Comparison of ENCODE assay signal across 8 mouse cellular contexts in the genomic region with DNA sequence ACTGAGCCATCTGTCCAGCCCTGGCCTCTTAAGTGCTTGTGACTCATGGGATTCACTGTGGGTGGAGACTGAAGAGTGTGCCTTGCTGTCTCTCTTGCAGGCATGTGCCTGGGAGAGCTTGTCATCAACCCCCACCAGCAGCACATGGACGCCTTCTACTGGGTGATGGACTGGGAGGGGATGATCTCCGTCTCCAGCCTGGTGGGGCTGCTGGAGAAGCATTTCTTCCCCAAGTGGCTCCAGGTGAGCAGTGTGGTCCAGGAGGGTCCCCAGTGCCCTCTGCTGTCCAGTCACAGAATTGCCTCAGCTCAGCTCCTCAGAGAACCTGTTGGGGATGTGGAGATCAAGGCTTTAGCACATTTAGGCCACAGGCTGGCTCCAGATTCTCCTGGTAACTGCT. TPM values are rescaled to one million over a fixed set of nuclear protein-coding genes. Genes with fewer than 3 reads are reported as not detected.
DNase-seq lines count a peak whose midpoint lies in the region; ATAC-seq and TF ChIP-seq lines count a peak whose summit lies in the region.

No protein-coding gene starts in this region.

- peaks cover 86% of the 10 kb centered on the region for H3K36me3 ChIP-seq in kidney, embryonic 16.5 days (ENCODE audit: insufficient read depth, low read length)
- peaks cover 0 to 5% of the 10 kb centered on the region in 2 experiments; a peak in 2 of 4 replicates for H3K36me3 ChIP-seq in MEL (ENCODE audit: control insufficient read depth in 1 of 2, insufficient read depth in 2 of 2, low read length in 2 of 2)
- H3K36me3 ChIP-seq in intestine, embryonic 14.5 days (ENCODE audit: control insufficient read depth, insufficient read depth, low read length), result peaks cover 95% of the 10 kb centered on the region

- no peak overlapping the region for H3K27ac ChIP-seq in kidney, embryonic 16.5 days (ENCODE audit: low read length)
- no peak overlapping the region for H3K27ac ChIP-seq in MEL (ENCODE audit: control insufficient read depth, low read depth, low read length)
- no peak overlapping the region for H3K27ac ChIP-seq in intestine, embryonic 14.5 days (ENCODE audit: low read depth)

- H3K4me1 ChIP-seq in kidney, embryonic 16.5 days (ENCODE audit: insufficient read depth, low read length), result no peaks in the 10 kb centered on the region
- H3K4me1 ChIP-seq in MEL (ENCODE audit: control insufficient read depth in 1 of 2, insufficient read depth in 2 of 2, low read length in 2 of 2), result no peaks in the 10 kb centered on the region
- no peaks in the 10 kb centered on the region for H3K4me1 ChIP-seq in intestine, embryonic 14.5 days (replicated peaks; ENCODE audit: control insufficient read depth, insufficient read depth, low read length)

- peak; percentile 61 to 72 (median 69) for TF ChIP-seq CTCF in MEL (IDR thresholded peaks at IDR 0.05 in 2 of 3, conservative IDR thresholded peaks at IDR 0.05 in 1 of 3; ENCODE audit: control insufficient read depth in 1 of 3, insufficient read depth in 1 of 3, low read depth in 2 of 3, low read length in 3 of 3, poor library complexity in 1 of 3, severe bottlenecking in 1 of 3)

- H3K4me2 ChIP-seq in kidney, embryonic 16.5 days (replicated peaks; ENCODE audit: low read depth, low read length), result no peak overlapping the region
- H3K4me2 ChIP-seq in intestine, embryonic 14.5 days (ENCODE audit: low read length), result no peak overlapping the region

- no peak for TF ChIP-seq POLR2A in MEL (IDR thresholded peaks at IDR 0.05; ENCODE audit: control insufficient read depth in 1 of 2, insufficient read depth in 1 of 2, low read depth in 1 of 2, low read length in 2 of 2, poor library complexity in 1 of 2)

- peak; percentile 64 for TF ChIP-seq RAD21 in MEL (IDR thresholded peaks at IDR 0.05; ENCODE audit: low read depth, low read length)

- no peak for ATAC-seq in kidney, embryonic 16.5 days (ENCODE audit: low FRiP score, low TSS enrichment)
- ATAC-seq in intestine, embryonic 14.5 days (replicated peaks; ENCODE audit: low FRiP score, low TSS enrichment, low read depth), result 0 out of 2 replicates have a peak, but pooled peaks have one; percentile 14

- TF ChIP-seq EP300 in MEL (IDR thresholded peaks at IDR 0.05; ENCODE audit: low read depth in 1 of 2, low read length in 2 of 2), result no peak

- H3K9ac ChIP-seq in kidney, embryonic 16.5 days (replicated peaks; ENCODE audit: low read length), result no peak overlapping the region
- no peak overlapping the region for H3K9ac ChIP-seq in MEL (ENCODE audit: control insufficient read depth, low read depth, low read length, poor library complexity, severe bottlenecking)
- H3K9ac ChIP-seq in intestine, embryonic 14.5 days (ENCODE audit: low read length), result no peak overlapping the region

- WGBS in kidney, embryonic 16.5 days, result 22% methylated on average over 2 of the region's 2 CpGs
- 42% methylated on average over 2 of the region's 2 CpGs for WGBS in intestine, embryonic 14.5 days

- no peaks in the 10 kb centered on the region for H3K79me2 ChIP-seq in MEL (ENCODE audit: control insufficient read depth, insufficient read depth, low read length, poor library complexity)

- no peak overlapping the region for H3K4me3 ChIP-seq in kidney, embryonic 16.5 days (ENCODE audit: low read length)
- no peak overlapping the region for H3K4me3 ChIP-seq in MEL (ENCODE audit: control insufficient read depth in 1 of 2, insufficient read depth in 1 of 2, low read depth in 2 of 2, low read length in 2 of 2)
- no peak overlapping the region for H3K4me3 ChIP-seq in intestine, embryonic 14.5 days (ENCODE audit: low read depth, low read length)

- H3K27me3 ChIP-seq in kidney, embryonic 16.5 days (ENCODE audit: insufficient read depth, low read length), result no peaks in the 10 kb centered on the region
- H3K27me3 ChIP-seq in MEL (ENCODE audit: control insufficient read depth in 1 of 2, insufficient read depth in 2 of 2, low read length in 2 of 2), result no peaks in the 10 kb centered on the region
- H3K27me3 ChIP-seq in intestine, embryonic 14.5 days (replicated peaks; ENCODE audit: control insufficient read depth, insufficient read depth, low read length), result no peaks in the 10 kb centered on the region

- peak; percentile 68 for DNase-seq in kidney, adult 18-20 months
- peak; percentile 59 for DNase-seq in MEL (ENCODE audit: low read depth, low spot score)
- DNase-seq in cerebellum, postnatal 14 days, result peak; percentile 71 to 80
- DNase-seq in intestine, embryonic 14.5 days (ENCODE audit: low spot score), result peak; percentile 77
- peak; percentile 36 to 48 for DNase-seq in lung, adult 18-20 months
- DNase-seq in right cerebral cortex, postnatal 25 days, result peak; percentile 48
- DNase-seq in layer of hippocampus, postnatal 36 days, result no peak

- no peaks in the 10 kb centered on the region for H3K9me3 ChIP-seq in kidney, embryonic 16.5 days (ENCODE audit: low read length)
- H3K9me3 ChIP-seq in MEL (replicated peaks; ENCODE audit: insufficient read depth, low read length), result no peaks in the 10 kb centered on the region
- no peaks in the 10 kb centered on the region for H3K9me3 ChIP-seq in intestine, embryonic 14.5 days (ENCODE audit: control insufficient read depth, low read length)

TF ChIP-seq in MEL, 35 proteins besides CTCF, POLR2A, EP300 and RAD21:
- TF ChIP-seq ZC3H11A (IDR thresholded peaks at IDR 0.05; ENCODE audit: low read depth, low read length) (peak; percentile 54), CHD2 (IDR thresholded peaks at IDR 0.05; ENCODE audit: low read length) (no peak), HCFC1 (IDR thresholded peaks at IDR 0.05; ENCODE audit: low read depth, low read length) (no peak), USF2 (IDR thresholded peaks at IDR 0.05; ENCODE audit: borderline replicate concordance in 1 of 2, insufficient read depth in 1 of 2, low read depth in 1 of 2, low read length in 2 of 2) (no peak), SMC3 (IDR thresholded peaks at IDR 0.05; ENCODE audit: low read depth, low read length) (peak; percentile 72), GABPA (IDR thresholded peaks at IDR 0.05; ENCODE audit: low read depth, low read length) (no peak), CHD1 (IDR thresholded peaks at IDR 0.05; ENCODE audit: low read depth, low read length) (no peak), ZNF384 (IDR thresholded peaks at IDR 0.05; ENCODE audit: low read depth, low read length) (no peak), BHLHE40 (IDR thresholded peaks at IDR 0.05; ENCODE audit: borderline replicate concordance, low read depth, low read length) (no peak), ETS1 (IDR thresholded peaks at IDR 0.05; ENCODE audit: low read depth, low read length) (no peak), KAT2A (conservative IDR thresholded peaks at IDR 0.05; ENCODE audit: low read depth, low read length) (no peak), SIN3A (IDR thresholded peaks at IDR 0.05; ENCODE audit: low read length) (no peak), ZKSCAN1 (IDR thresholded peaks at IDR 0.05; ENCODE audit: low read depth, low read length) (no peak), MAFK (IDR thresholded peaks at IDR 0.05; ENCODE audit: borderline replicate concordance, low read depth, low read length) (no peak), MAX (IDR thresholded peaks at IDR 0.05; ENCODE audit: low read length) (no peak), GATA1 (IDR thresholded peaks at IDR 0.05; ENCODE audit: low read depth, low read length) (no peak), NRF1 (IDR thresholded peaks at IDR 0.05; ENCODE audit: insufficient read depth, low read depth, low read length, poor library complexity, severe bottlenecking) (no peak), POLR2AphosphoS2 (IDR thresholded peaks at IDR 0.05; ENCODE audit: low read length) (no peak)

RNA-seq across cellular contexts. Expression of gene Srrd, which starts 7.4 kb away (rescaled TPM):
- polyA plus RNA-seq in kidney, embryonic 16.5 days (2015; fragmentation: Nextera tagmentation; extraction: Ambion mirVana), result 44.8 and 47.0 TPM in 2 replicates
- total RNA-seq in MEL (2012; rRNA removed), result 29.4 and 36.5 TPM in 2 replicates
- polyA plus RNA-seq in MEL (2012; ENCODE audit: insufficient read depth in 1 of 2, insufficient read length in 2 of 2, low read depth in 1 of 2, low replicate concordance in 2 of 2, missing spikeins in 1 of 2), result 10 to 100 TPM in 1 of 2 experiments, not detected in 1; 49.3 TPM
- 38.2 and 49.7 TPM in 2 replicates for polyA plus RNA-seq in intestine, embryonic 14.5 days (2014; fragmentation: Nextera tagmentation; extraction: Ambion mirVana)
- total RNA-seq in layer of hippocampus, postnatal 36 days (2021), result 10 to 100 TPM; 21.9 to 24.8 TPM

RNA-seq across cellular contexts. Expression of gene Hps4, which starts 7.4 kb away (rescaled TPM):
- polyA plus RNA-seq in kidney, embryonic 16.5 days (2015; fragmentation: Nextera tagmentation; extraction: Ambion mirVana), result 36.8 TPM in 2 replicates
- 28.9 and 37.1 TPM in 2 replicates for total RNA-seq in MEL (2012; rRNA removed)
- polyA plus RNA-seq in MEL (2012; ENCODE audit: insufficient read depth in 1 of 2, insufficient read length in 2 of 2, low read depth in 1 of 2, low replicate concordance in 2 of 2, missing spikeins in 1 of 2), result 10 to 100 TPM in 1 of 2 experiments, not detected in 1; 41.7 TPM
- 41.9 and 42.9 TPM in 2 replicates for polyA plus RNA-seq in intestine, embryonic 14.5 days (2014; fragmentation: Nextera tagmentation; extraction: Ambion mirVana)
- 10 to 100 TPM; 37.4 to 38.7 TPM for total RNA-seq in layer of hippocampus, postnatal 36 days (2021)

RNA-seq across cellular contexts. Expression of gene Tfip11, which starts 9.3 kb away (rescaled TPM):
- polyA plus RNA-seq in kidney, embryonic 16.5 days (2015; fragmentation: Nextera tagmentation; extraction: Ambion mirVana), result 36.7 and 37.8 TPM in 2 replicates
- 30.3 and 34.6 TPM in 2 replicates for total RNA-seq in MEL (2012; rRNA removed)
- 10 to 100 TPM in 1 of 2 experiments, not detected in 1; 44.7 TPM for polyA plus RNA-seq in MEL (2012; ENCODE audit: insufficient read depth in 1 of 2, insufficient read length in 2 of 2, low read depth in 1 of 2, low replicate concordance in 2 of 2, missing spikeins in 1 of 2)
- polyA plus RNA-seq in intestine, embryonic 14.5 days (2014; fragmentation: Nextera tagmentation; extraction: Ambion mirVana), result 24.5 and 24.6 TPM in 2 replicates
- 10 to 100 TPM; 40.8 to 42.2 TPM for total RNA-seq in layer of hippocampus, postnatal 36 days (2021)

RNA-seq across cellular contexts. Expression of gene Gm6583, which starts 20.4 kb away (rescaled TPM):
- polyA plus RNA-seq in kidney, embryonic 16.5 days (2015; fragmentation: Nextera tagmentation; extraction: Ambion mirVana), result 0.20 and 0.30 TPM in 2 replicates
- 0.04 TPM in 1 of 2 replicates, not detected in the other for total RNA-seq in MEL (2012; rRNA removed)
- under 1 TPM in 1 of 2 experiments, not detected in 1; 0.11 TPM for polyA plus RNA-seq in MEL (2012; ENCODE audit: insufficient read depth in 1 of 2, insufficient read length in 2 of 2, low read depth in 1 of 2, low replicate concordance in 2 of 2, missing spikeins in 1 of 2)
- polyA plus RNA-seq in intestine, embryonic 14.5 days (2014; fragmentation: Nextera tagmentation; extraction: Ambion mirVana), result 0.11 and 0.54 TPM in 2 replicates
- total RNA-seq in layer of hippocampus, postnatal 36 days (2021), result not detected

RNA-seq across cellular contexts. Expression of gene Tpst2, which starts 59.0 kb away (rescaled TPM):
- 65.8 and 68.7 TPM in 2 replicates for polyA plus RNA-seq in kidney, embryonic 16.5 days (2015; fragmentation: Nextera tagmentation; extraction: Ambion mirVana)
- 63.1 and 86.1 TPM in 2 replicates for total RNA-seq in MEL (2012; rRNA removed)
- 10 to 100 TPM in 1 of 2 experiments, not detected in 1; 57.8 TPM for polyA plus RNA-seq in MEL (2012; ENCODE audit: insufficient read depth in 1 of 2, insufficient read length in 2 of 2, low read depth in 1 of 2, low replicate concordance in 2 of 2, missing spikeins in 1 of 2)
- 40.8 and 41.1 TPM in 2 replicates for polyA plus RNA-seq in intestine, embryonic 14.5 days (2014; fragmentation: Nextera tagmentation; extraction: Ambion mirVana)
- total RNA-seq in layer of hippocampus, postnatal 36 days (2021), result 10 to 100 TPM; 37.1 to 43.4 TPM

Comparison
In these comparisons a context has a peak if more than half of its experiments do, and no peak if none do; other contexts are left out.
1. DNase-seq: peak in kidney, adult 18-20 months (single experiment), MEL (single experiment), cerebellum, postnatal 14 days (2 of 2), intestine, embryonic 14.5 days (single experiment), lung, adult 18-20 months (2 of 2) and right cerebral cortex, postnatal 25 days (single experiment); none in layer of hippocampus, postnatal 36 days (0 of 2).